Mouse (Mus musculus): ENCODE measurements at regions not wholly inside any gene's neighbourhood (a gene's known extent, or its start where the extent isn't known, plus 50 kb on each side); places are given as distances from the start of the nearest gene placed in this dataset.

DNA sequence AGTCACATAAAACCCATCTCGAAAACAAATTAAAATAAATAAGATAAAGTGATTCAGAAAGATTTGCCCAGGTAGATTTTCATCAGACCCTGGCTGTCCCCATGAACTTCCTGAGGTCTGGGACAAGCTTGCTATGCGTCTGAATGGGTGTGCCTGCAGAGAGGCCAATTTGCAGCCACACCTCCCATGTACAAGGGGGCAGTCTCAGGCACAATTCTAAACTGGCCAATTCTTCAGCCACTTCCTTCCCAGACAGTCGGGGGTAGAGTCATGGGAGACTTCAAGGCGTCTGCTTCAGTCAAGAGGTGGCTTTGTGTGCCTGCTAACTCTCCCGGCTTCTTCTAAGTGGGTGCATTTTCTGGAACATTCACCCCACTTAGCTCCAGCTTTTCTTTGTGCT lies 122.9 kb upstream of the Kazn start:
- Histone ChIP-seq H3K36me3 (ENCODE audit: insufficient read depth, low read length) (no peaks in the 10 kb centered on the region), H3K9ac (replicated peaks; ENCODE audit: low read length) (no peak overlapping the region), H3K27ac (no peak overlapping the region), H3K9me3 (ENCODE audit: low read length) (no peaks in the 10 kb centered on the region), H3K4me2 (ENCODE audit: low read depth, low read length) (no peak overlapping the region), H3K27me3 (ENCODE audit: insufficient read depth, low read length) (no peaks in the 10 kb centered on the region), H3K4me1 (ENCODE audit: insufficient read depth, low read length) (no peaks in the 10 kb centered on the region), H3K4me3 (ENCODE audit: low read length) (no peak overlapping the region)
- 53% methylated on average over 5 of the region's 5 CpGs for WGBS
- ATAC-seq (peak; percentile 34; the same call in 1 of the 2 replicates), DNase-seq (ENCODE audit: low spot score) (no peak)
- no peak for TF ChIP-seq CTCF (IDR thresholded peaks at IDR 0.05; ENCODE audit: low read depth)

DNA sequence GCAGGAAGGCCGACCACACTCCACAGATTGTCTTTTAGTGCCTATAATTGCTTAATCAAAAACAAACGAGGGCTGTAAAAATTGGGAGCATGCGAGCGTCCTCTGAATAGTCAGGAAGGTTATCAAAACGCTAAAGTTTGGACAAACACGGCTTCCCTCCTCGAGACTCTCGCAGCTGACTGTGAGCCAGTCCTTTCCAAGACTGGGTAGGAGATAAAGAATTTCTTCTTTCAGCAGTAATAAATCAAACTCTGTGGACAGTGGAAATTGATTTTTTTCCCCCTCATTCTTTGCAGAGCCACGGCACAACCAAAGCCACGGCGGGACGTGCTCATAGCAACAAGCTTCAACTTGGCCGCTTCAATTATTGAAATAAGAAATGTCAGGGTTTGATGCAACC lies 119.7 kb upstream of the Kazn start:
- WGBS: 59% methylated on average over 13 of the region's 13 CpGs
- DNase-seq (ENCODE audit: low spot score): no peak

DNA sequence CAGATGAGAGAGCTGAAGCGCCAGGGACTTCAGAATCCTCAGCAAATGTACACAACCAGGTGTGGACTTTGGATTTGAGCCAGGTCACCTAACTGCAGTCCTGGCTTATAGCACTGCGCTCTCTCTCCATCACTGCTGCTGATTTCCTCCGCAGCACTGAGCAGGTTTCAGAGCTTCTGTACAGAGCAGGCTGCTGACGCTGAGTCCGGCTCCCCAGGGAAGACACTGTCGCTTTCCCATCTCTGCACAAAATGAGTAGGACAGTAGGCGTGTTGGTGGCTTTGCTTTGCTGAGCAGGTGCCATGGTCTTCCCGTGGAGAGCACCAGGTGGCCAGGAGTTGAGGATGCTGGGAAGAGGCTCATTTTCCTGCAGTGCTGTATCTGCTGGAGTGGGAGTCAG lies 116.2 kb upstream of the Kazn start:
- no peaks in the 10 kb centered on the region for H3K36me3 ChIP-seq (ENCODE audit: insufficient read depth, low read length)
- ATAC-seq: 0 out of 2 replicates have a peak, but pooled peaks have one; percentile 41
- no peak overlapping the region for H3K4me3 ChIP-seq (ENCODE audit: low read length)
- H3K27me3 ChIP-seq (ENCODE audit: insufficient read depth, low read length): no peaks in the 10 kb centered on the region
- no peak for TF ChIP-seq CTCF (IDR thresholded peaks at IDR 0.05; ENCODE audit: low read depth)
- no peaks in the 10 kb centered on the region; the same call in 1 of the 2 replicates for H3K4me1 ChIP-seq (ENCODE audit: insufficient read depth, low read length)
- 67% methylated on average over 8 of the region's 8 CpGs for WGBS
- no peak overlapping the region for H3K27ac ChIP-seq
- no peak overlapping the region for H3K9ac ChIP-seq (replicated peaks; ENCODE audit: low read length)
- DNase-seq (ENCODE audit: low spot score): peak; percentile 44
- no peak overlapping the region for H3K4me2 ChIP-seq (ENCODE audit: low read depth, low read length)
- no peaks in the 10 kb centered on the region for H3K9me3 ChIP-seq (ENCODE audit: low read length)

More for the DNA sequence above, 119.7 kb upstream of the Kazn start:
- no peak for TF ChIP-seq CTCF (IDR thresholded peaks at IDR 0.05; ENCODE audit: low read depth)
- H3K9ac ChIP-seq (replicated peaks; ENCODE audit: low read length): no peak overlapping the region
- H3K9me3 ChIP-seq (ENCODE audit: low read length): no peaks in the 10 kb centered on the region
- no peaks in the 10 kb centered on the region for H3K36me3 ChIP-seq (ENCODE audit: insufficient read depth, low read length)
- H3K27me3 ChIP-seq (ENCODE audit: insufficient read depth, low read length): no peaks in the 10 kb centered on the region
- no peak overlapping the region for H3K4me2 ChIP-seq (ENCODE audit: low read depth, low read length)
- ATAC-seq: no peak
- no peaks in the 10 kb centered on the region; the same call in 1 of the 2 replicates for H3K4me1 ChIP-seq (ENCODE audit: insufficient read depth, low read length)
- H3K27ac ChIP-seq: no peak overlapping the region
- H3K4me3 ChIP-seq (ENCODE audit: low read length): no peak overlapping the region

DNA sequence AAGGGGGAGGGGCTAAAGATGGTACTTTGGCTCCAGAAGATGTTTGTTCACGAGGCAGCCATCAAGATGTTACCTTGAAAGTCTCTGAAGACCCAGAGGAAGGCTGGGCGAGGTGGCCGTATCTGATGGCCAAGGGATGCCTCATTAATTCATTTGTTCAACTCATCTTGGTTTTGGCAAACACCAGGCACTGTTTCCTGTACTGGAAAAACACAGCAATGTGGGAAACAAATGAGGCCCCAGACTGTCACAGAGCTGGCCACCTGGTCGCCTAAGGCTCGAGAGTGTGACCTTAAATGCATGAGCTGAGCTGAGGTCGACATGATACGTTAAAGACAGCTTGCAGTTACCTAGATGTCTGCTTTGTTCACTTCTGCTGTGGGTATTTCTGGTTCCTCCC lies 114.3 kb upstream of the Kazn start:
- Histone ChIP-seq H3K27ac (no peak overlapping the region), H3K9me3 (ENCODE audit: low read length) (no peaks in the 10 kb centered on the region), H3K27me3 (ENCODE audit: insufficient read depth, low read length) (no peaks in the 10 kb centered on the region), H3K4me2 (ENCODE audit: low read depth, low read length) (no peak overlapping the region), H3K36me3 (ENCODE audit: insufficient read depth, low read length) (no peaks in the 10 kb centered on the region), H3K4me3 (ENCODE audit: low read length) (no peak overlapping the region), H3K9ac (replicated peaks; ENCODE audit: low read length) (no peak overlapping the region), H3K4me1 (ENCODE audit: insufficient read depth, low read length) (no peaks in the 10 kb centered on the region; the same call in 1 of the 2 replicates)
- WGBS: 67% methylated on average over 7 of the region's 7 CpGs
- ATAC-seq (no peak), DNase-seq (ENCODE audit: low spot score) (no peak)
- no peak for TF ChIP-seq CTCF (IDR thresholded peaks at IDR 0.05; ENCODE audit: low read depth)

DNA sequence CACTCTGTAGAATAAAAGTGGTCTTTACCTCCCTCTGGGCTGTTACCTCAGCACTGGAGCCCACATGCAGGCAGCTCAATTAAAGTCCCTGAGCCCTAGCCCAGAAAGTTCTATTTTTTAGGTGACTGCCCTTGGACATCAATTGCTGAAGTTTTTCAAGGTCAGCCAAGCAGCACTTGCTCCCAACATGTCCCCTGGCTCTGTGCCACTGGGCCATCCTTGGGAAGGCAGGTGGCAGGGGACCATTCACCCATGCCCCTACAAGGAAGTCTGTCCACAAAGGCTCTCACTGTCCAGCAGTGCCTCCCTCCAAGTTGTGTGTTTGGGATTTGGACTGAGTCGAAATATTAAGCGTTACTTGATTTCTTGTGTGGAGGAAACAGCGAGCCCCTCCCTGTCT lies 112.6 kb upstream of the Kazn start:
- TF ChIP-seq CTCF (IDR thresholded peaks at IDR 0.05; ENCODE audit: low read depth): no peak

DNA sequence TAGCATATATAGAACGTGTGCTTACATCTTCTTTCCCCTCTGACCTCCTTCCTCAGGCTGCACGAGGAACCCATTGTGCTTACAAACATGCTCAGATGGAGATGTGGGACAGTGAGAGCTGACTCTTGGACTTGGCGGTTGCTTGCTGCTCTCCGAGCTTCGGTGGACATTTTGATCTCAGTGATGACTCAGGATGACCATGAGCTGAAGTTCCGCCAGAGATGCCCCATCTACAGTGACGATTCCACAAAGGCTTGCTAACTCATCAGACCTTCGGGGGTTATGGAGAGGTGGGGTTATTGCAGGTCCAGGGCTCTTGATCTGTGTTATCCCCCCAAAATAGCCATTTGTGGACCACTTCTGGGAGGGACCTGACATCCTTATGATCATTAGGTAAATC lies 111.8 kb upstream of the Kazn start:
- Histone ChIP-seq H3K27me3 (ENCODE audit: insufficient read depth, low read length) (no peaks in the 10 kb centered on the region), H3K9me3 (ENCODE audit: low read length) (no peaks in the 10 kb centered on the region), H3K36me3 (ENCODE audit: insufficient read depth, low read length) (no peaks in the 10 kb centered on the region), H3K9ac (replicated peaks; ENCODE audit: low read length) (no peak overlapping the region), H3K4me1 (ENCODE audit: insufficient read depth, low read length) (no peaks in the 10 kb centered on the region; the same call in 1 of the 2 replicates), H3K4me3 (ENCODE audit: low read length) (no peak overlapping the region), H3K4me2 (ENCODE audit: low read depth, low read length) (no peak overlapping the region), H3K27ac (no peak overlapping the region)
- 91% methylated on average over 8 of the region's 8 CpGs for WGBS
- no peak for ATAC-seq
- no peak for TF ChIP-seq CTCF (IDR thresholded peaks at IDR 0.05; ENCODE audit: low read depth)
- no peak for DNase-seq (ENCODE audit: low spot score)

More for the DNA sequence above, 112.6 kb upstream of the Kazn start:
- H3K36me3 ChIP-seq (ENCODE audit: insufficient read depth, low read length): no peaks in the 10 kb centered on the region
- no peak overlapping the region for H3K4me3 ChIP-seq (ENCODE audit: low read length)
- H3K4me2 ChIP-seq (ENCODE audit: low read depth, low read length): no peak overlapping the region
- H3K4me1 ChIP-seq (ENCODE audit: insufficient read depth, low read length): no peaks in the 10 kb centered on the region; the same call in 1 of the 2 replicates
- 62% methylated on average over 3 of the region's 3 CpGs for WGBS
- H3K27ac ChIP-seq: no peak overlapping the region
- no peak overlapping the region for H3K9ac ChIP-seq (replicated peaks; ENCODE audit: low read length)
- ATAC-seq (no peak), DNase-seq (ENCODE audit: low spot score) (no peak)
- no peaks in the 10 kb centered on the region for H3K27me3 ChIP-seq (ENCODE audit: insufficient read depth, low read length)
- no peaks in the 10 kb centered on the region for H3K9me3 ChIP-seq (ENCODE audit: low read length)

DNA sequence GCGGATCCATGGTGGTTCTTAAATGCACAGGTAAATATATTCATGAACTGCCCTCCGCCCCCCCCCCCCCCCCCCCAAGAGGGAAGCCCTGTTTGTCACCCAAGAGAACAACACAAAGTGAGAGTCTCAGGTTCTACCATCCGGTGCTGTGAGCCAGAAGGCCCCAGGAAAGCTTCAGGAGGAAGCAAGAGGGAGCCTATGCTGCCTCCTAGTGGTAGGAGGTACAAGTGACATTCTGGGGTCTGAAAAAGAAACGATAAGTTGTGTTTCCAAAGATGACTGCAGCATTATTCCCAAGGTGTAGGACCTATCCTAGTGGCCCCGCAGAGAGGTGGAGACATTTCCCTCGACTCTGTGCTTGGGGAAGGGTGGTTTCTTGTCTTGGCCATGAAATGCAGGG lies 109.7 kb upstream of the Kazn start:
- 0 out of 2 replicates have a peak, but pooled peaks cover 6% of the 10 kb centered on the region for H3K4me1 ChIP-seq (ENCODE audit: insufficient read depth, low read length)
- H3K36me3 ChIP-seq (ENCODE audit: insufficient read depth, low read length): no peaks in the 10 kb centered on the region
- ATAC-seq: no peak
- DNase-seq (ENCODE audit: low spot score): peak; percentile 45
- H3K9me3 ChIP-seq (ENCODE audit: low read length): no peaks in the 10 kb centered on the region
- no peak overlapping the region for H3K9ac ChIP-seq (replicated peaks; ENCODE audit: low read length)
- no peak overlapping the region for H3K4me2 ChIP-seq (ENCODE audit: low read depth, low read length)
- H3K4me3 ChIP-seq (ENCODE audit: low read length): no peak overlapping the region
- no peak overlapping the region for H3K27ac ChIP-seq
- TF ChIP-seq CTCF (IDR thresholded peaks at IDR 0.05; ENCODE audit: low read depth): peak; percentile 70
- no peaks in the 10 kb centered on the region for H3K27me3 ChIP-seq (ENCODE audit: insufficient read depth, low read length)
- WGBS: 50% methylated on average over 6 of the region's 6 CpGs

Data from hindbrain, postnatal 0 days (tissue).